Mouse (Mus musculus) liver, adult 2 months (tissue): ENCODE results near the gene Marc2. TPM values are rescaled to one million over a fixed set of nuclear protein-coding genes. Genes with fewer than 3 reads are reported as not detected.

Experiments used
- DNase-seq: peaks from one replicate; pipeline ENCODE4 v3.0.0-alpha.2; 2011; ENCODE audit warnings: low read depth, low spot score; ENCODE audit errors: extremely low read depth
- H3K27ac ChIP-seq: fragments of 200-500 bp; replicated peaks from 2 replicates; pipeline ENCODE4 v1.5.1; 2012; ENCODE audit warnings: low read depth, mild to moderate bottlenecking, control low read depth, inconsistent platforms, low read length; ENCODE audit not compliant: insufficient read depth
- H3K27me3 ChIP-seq: fragments of 200-500 bp; 2 replicates; pipeline ENCODE4 v1.6.1; 2012; ENCODE audit warnings: mild to moderate bottlenecking, moderate library complexity, low read length, inconsistent platforms; ENCODE audit not compliant: control insufficient read depth, insufficient read depth
- H3K36me3 ChIP-seq: fragments of 200-500 bp; 2 replicates; pipeline ENCODE4 v1.6.1; 2012; ENCODE audit warnings: low read length, inconsistent platforms; ENCODE audit not compliant: control insufficient read depth, insufficient read depth
- H3K4me1 ChIP-seq: fragments of 200-500 bp; 2 replicates; pipeline ENCODE4 v1.6.1; 2011; ENCODE audit warnings: low read length; ENCODE audit not compliant: control insufficient read depth, insufficient read depth
- H3K4me3 ChIP-seq: fragments of 200-500 bp; 2 replicates; pipeline ENCODE4 v1.5.1; 2011; ENCODE audit warnings: low read depth, mild to moderate bottlenecking, control low read depth, low read length, moderate library complexity; ENCODE audit not compliant: insufficient read depth
- H3K79me2 ChIP-seq: fragments of 200-500 bp; 2 replicates; pipeline ENCODE4 v1.6.1; 2012; ENCODE audit warnings: inconsistent platforms, mild to moderate bottlenecking, low read length, moderate library complexity; ENCODE audit not compliant: control insufficient read depth, insufficient read depth
- H3K9ac ChIP-seq: fragments of 200-500 bp; 2 replicates; pipeline ENCODE4 v1.6.1; 2012; ENCODE audit warnings: low read depth, mild to moderate bottlenecking, control low read depth, inconsistent platforms, low read length
- CTCF ChIP-seq: fragments of 200-500 bp; IDR thresholded peaks from 2 replicates; pipeline ENCODE4 v1.5.1; 2011; ENCODE audit warnings: low read depth, low read length, control low read depth
- POLR2A ChIP-seq: fragments of 200-500 bp; IDR thresholded peaks from 2 replicates; pipeline ENCODE4 v1.6.1; 2011; ENCODE audit warnings: low read length, control low read depth; ENCODE audit not compliant: insufficient read depth; ENCODE audit errors: extremely low read depth
- WGBS: fragments of 180-500 bp; shearing (Covaris S2); methylation state at CpG from one replicate; pipeline ENCODE4 v1.1.7; 2018; 5-methylcytosine and 5-hydroxymethylcytosine counted together
- polyA plus RNA-seq: library from polyadenylated mRNA; depleted of rRNA; stranded (reverse); fragments of >200 nt; gene quantifications from 2 replicates; pipeline ENCODE4 v1.2.3, GENCODE M21; 2012
- total RNA-seq: library from RNA; depleted of rRNA; stranded (reverse); fragments of >200 nt; gene quantifications from 2 replicates; pipeline ENCODE4 v1.2.3, GENCODE M21; 2014

Marc2 gene
- total and polyA plus RNA-seq, 2 experiments, result 365 to 653 TPM

- H3K27ac ChIP-seq, result peak overlapping the region; percentile 99
- H3K79me2 ChIP-seq, result peaks cover 44% of the 10 kb centered on the region
- H3K9ac ChIP-seq, result peak overlapping the region; percentile 97
- TF ChIP-seq CTCF, result no peak
- TF ChIP-seq POLR2A, result no peak
- H3K36me3 ChIP-seq, result peaks cover 5% of the 10 kb centered on the region; the same call in 1 of the 2 replicates
- H3K4me3 ChIP-seq, result peak overlapping the region; percentile 95
- no peaks in the 10 kb centered on the region for H3K27me3 ChIP-seq
- 9% methylated on average over 7 of the region's 7 CpGs for WGBS
- peaks cover 33% of the 10 kb centered on the region for H3K4me1 ChIP-seq
- peak; percentile 89 for DNase-seq
These were observed 35.6 kb upstream of the Marc2 start for GRCm38 (mm10) chr1:184881861-184882260.

- Histone ChIP-seq H3K4me3 (peak overlapping the region; percentile 95), H3K36me3 (peaks cover 5% of the 10 kb centered on the region; the same call in 1 of the 2 replicates), H3K9ac (peak overlapping the region; percentile 97), H3K4me1 (peaks cover 33% of the 10 kb centered on the region), H3K27ac (peak overlapping the region; percentile 99), H3K79me2 (peaks cover 44% of the 10 kb centered on the region), H3K27me3 (no peaks in the 10 kb centered on the region)
- no peak for TF ChIP-seq CTCF
- TF ChIP-seq POLR2A, result no peak
- peak; percentile 59 for DNase-seq
- 25% methylated on average over 5 of the region's 5 CpGs for WGBS
These were observed 35.0 kb upstream of the Marc2 start for GRCm38 (mm10) chr1:184881211-184881610.

GRCm38 (mm10) chr1:184878860-184879259, 32.6 kb upstream of the Marc2 start:
- no peak overlapping the region for H3K4me3 ChIP-seq
- H3K36me3 ChIP-seq, result peaks cover 5% of the 10 kb centered on the region; the same call in 1 of the 2 replicates
- no peak for DNase-seq
- no peaks in the 10 kb centered on the region for H3K27me3 ChIP-seq
- peaks cover 46% of the 10 kb centered on the region for H3K4me1 ChIP-seq
- 54% methylated on average over 6 of the region's 6 CpGs for WGBS
- peak overlapping the region; percentile 33 for H3K27ac ChIP-seq
- 0 out of 2 replicates have a peak overlapping the region, but pooled peaks have one; percentile 8 for H3K9ac ChIP-seq
- peaks cover 49% of the 10 kb centered on the region for H3K79me2 ChIP-seq
- TF ChIP-seq CTCF (no peak), POLR2A (no peak)

- no peaks in the 10 kb centered on the region for H3K27me3 ChIP-seq
- H3K79me2 ChIP-seq, result peaks cover 44% of the 10 kb centered on the region
- WGBS, result 42% methylated on average over 2 of the region's 2 CpGs
- no peak overlapping the region for H3K9ac ChIP-seq
- no peak for TF ChIP-seq CTCF
- no peak for TF ChIP-seq POLR2A
- 0 out of 2 replicates have a peak overlapping the region, but pooled peaks have one; percentile 0 for H3K27ac ChIP-seq
- no peak overlapping the region for H3K4me3 ChIP-seq
- peaks cover 56% of the 10 kb centered on the region for H3K4me1 ChIP-seq
- H3K36me3 ChIP-seq, result peaks cover 11% of the 10 kb centered on the region; the same call in 1 of the 2 replicates
- no peak for DNase-seq
These were observed 31.1 kb upstream of the Marc2 start for GRCm38 (mm10) chr1:184877306-184877705.

DNA sequence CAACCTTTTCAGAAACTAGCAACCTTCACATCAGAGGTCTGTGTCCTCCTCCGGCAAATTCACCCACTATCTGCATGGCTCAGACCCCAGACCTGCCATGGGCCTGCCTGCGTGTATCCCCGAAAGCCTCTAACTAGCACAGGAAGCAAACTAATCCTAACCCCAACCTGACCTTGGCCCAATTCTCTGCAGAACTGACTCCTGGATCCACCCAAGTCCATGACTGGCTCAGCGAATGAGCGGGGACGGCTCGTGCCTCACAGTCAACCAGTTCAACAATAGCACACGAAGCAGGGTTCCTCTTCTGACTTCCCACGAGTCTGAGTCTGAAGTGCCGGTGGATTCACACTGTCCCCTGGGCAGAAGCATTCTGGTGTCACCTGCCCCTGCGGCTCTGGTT, 27.7 kb upstream of the Marc2 start:
- TF ChIP-seq POLR2A (no peak), CTCF (no peak)
- WGBS, result 31% methylated on average over 11 of the region's 11 CpGs
- Histone ChIP-seq H3K36me3 (peaks cover 6% of the 10 kb centered on the region; the same call in 1 of the 2 replicates), H3K27me3 (no peaks in the 10 kb centered on the region), H3K4me3 (no peak overlapping the region), H3K79me2 (peaks cover 18% of the 10 kb centered on the region), H3K27ac (peak overlapping the region; percentile 42), H3K4me1 (peaks cover 65% of the 10 kb centered on the region), H3K9ac (0 out of 2 replicates have a peak overlapping the region, but pooled peaks have one; percentile 1)
- peak; percentile 71 for DNase-seq
